Mouse (Mus musculus): Measurements from ENCODE around the gene Angptl8. TPM values are rescaled to one million over a fixed set of nuclear protein-coding genes. Genes with fewer than 3 reads are reported as not detected.
"Not testable (repeated sequence)": the region's sequence is repeated elsewhere in the genome, so short reads cannot be mapped to it uniquely, and the experiment has no call there.

Gene Angptl8
- polyA plus RNA-seq (2015; fragmentation: Nextera tagmentation; extraction: Ambion mirVana): 5.4 and 6.0 TPM in 2 replicates

GRCm38 (mm10) chr9:21835258-21835912, at the start of gene Angptl8:
Gene Angptl8 (plus strand): TSS chr9:21835510.
- Histone ChIP-seq H3K4me3 (ENCODE audit: low read length) (peak within 1 kb of the TSS; percentile 11), H3K27me3 (ENCODE audit: insufficient read depth, low read length) (no peaks in the 10 kb centered on the region), H3K4me2 (replicated peaks; ENCODE audit: low read depth, low read length) (peak within 1 kb of the TSS; percentile 39), H3K27ac (ENCODE audit: low read length) (peak within 1 kb of the TSS; percentile 67), H3K9me3 (ENCODE audit: low read length) (no peaks in the 10 kb centered on the region), H3K9ac (replicated peaks; ENCODE audit: low read length) (peak within 1 kb of the TSS; percentile 47; the same call in 1 of the 2 replicates), H3K36me3 (ENCODE audit: insufficient read depth, low read length) (peaks cover 54% of the 10 kb centered on the region), H3K4me1 (ENCODE audit: insufficient read depth, low read length) (peaks cover 3% of the 10 kb centered on the region; the same call in 1 of the 2 replicates)
- peak; percentile 69 for ATAC-seq (ENCODE audit: low FRiP score, low TSS enrichment)
- 58% methylated on average over 15 of the region's 15 CpGs for WGBS

DNA sequence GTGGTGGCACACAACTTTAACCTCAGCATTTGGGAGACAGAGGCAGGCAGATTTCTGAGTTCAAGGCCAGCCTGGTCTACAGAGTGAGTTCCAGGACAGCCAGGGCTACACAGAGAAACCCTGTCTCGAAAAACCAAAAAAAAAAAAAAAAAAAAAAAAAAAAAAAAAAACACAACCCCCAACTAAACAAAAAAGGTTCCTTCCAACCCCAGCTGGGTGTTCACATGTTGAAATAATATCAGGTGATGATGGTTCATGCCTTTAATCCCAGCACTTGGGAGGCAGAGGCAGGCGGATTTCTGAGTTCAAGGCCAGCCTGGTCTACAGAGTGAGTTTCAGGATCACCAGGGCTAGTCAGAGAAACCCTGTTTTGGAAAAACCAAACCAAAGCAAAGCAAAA, 49.0 kb upstream of the Angptl8 start:
- H3K4me3 ChIP-seq (ENCODE audit: low read length); ATAC-seq (ENCODE audit: low FRiP score, low TSS enrichment); H3K27ac ChIP-seq (ENCODE audit: low read length); H3K9ac ChIP-seq (replicated peaks; ENCODE audit: low read length); H3K4me2 ChIP-seq (replicated peaks; ENCODE audit: low read depth, low read length); H3K27me3 ChIP-seq (ENCODE audit: insufficient read depth, low read length); H3K9me3 ChIP-seq (ENCODE audit: low read length): not testable (repeated sequence)
- peaks cover 21% of the 10 kb centered on the region for H3K36me3 ChIP-seq (ENCODE audit: insufficient read depth, low read length)
- peaks cover 19% of the 10 kb centered on the region for H3K4me1 ChIP-seq (ENCODE audit: insufficient read depth, low read length)
- WGBS: 90% methylated on average over 1 of the region's 2 CpGs

GRCm38 (mm10) chr9:21786906-21787305, 48.4 kb upstream of the Angptl8 start:
- peaks cover 15% of the 10 kb centered on the region for H3K36me3 ChIP-seq (ENCODE audit: insufficient read depth, low read length)
- H3K9ac ChIP-seq (replicated peaks; ENCODE audit: low read length): no peak overlapping the region; the same call in 1 of the 2 replicates
- 0 out of 2 replicates have a peak overlapping the region, but pooled peaks have one; percentile 40 for H3K27ac ChIP-seq (ENCODE audit: low read length)

GRCm38 (mm10) chr9:21787654-21788053, 47.7 kb upstream of the Angptl8 start:
- Histone ChIP-seq H3K27me3 (ENCODE audit: insufficient read depth, low read length) (no peaks in the 10 kb centered on the region), H3K36me3 (ENCODE audit: insufficient read depth, low read length) (peaks cover 16% of the 10 kb centered on the region), H3K4me3 (ENCODE audit: low read length) (no peak overlapping the region), H3K27ac (ENCODE audit: low read length) (0 out of 2 replicates have a peak overlapping the region, but pooled peaks have one; percentile 40), H3K9me3 (ENCODE audit: low read length) (no peaks in the 10 kb centered on the region), H3K4me1 (ENCODE audit: insufficient read depth, low read length) (peaks cover 27% of the 10 kb centered on the region), H3K9ac (replicated peaks; ENCODE audit: low read length) (no peak overlapping the region), H3K4me2 (replicated peaks; ENCODE audit: low read depth, low read length) (no peak overlapping the region)
- no peak for ATAC-seq (ENCODE audit: low FRiP score, low TSS enrichment)
- WGBS: 58% methylated on average over 5 of the region's 5 CpGs

More at GRCm38 (mm10) chr9:21786906-21787305, 48.4 kb upstream of the Angptl8 start:
- Histone ChIP-seq H3K4me3 (ENCODE audit: low read length) (no peak overlapping the region), H3K27me3 (ENCODE audit: insufficient read depth, low read length) (no peaks in the 10 kb centered on the region), H3K4me2 (replicated peaks; ENCODE audit: low read depth, low read length) (0 out of 2 replicates have a peak overlapping the region, but pooled peaks have one; percentile 14), H3K4me1 (ENCODE audit: insufficient read depth, low read length) (peaks cover 25% of the 10 kb centered on the region), H3K9me3 (ENCODE audit: low read length) (no peaks in the 10 kb centered on the region)
- ATAC-seq (ENCODE audit: low FRiP score, low TSS enrichment): peak; percentile 60; the same call in 1 of the 2 replicates
- WGBS: 9% methylated on average over 6 of the region's 6 CpGs

DNA sequence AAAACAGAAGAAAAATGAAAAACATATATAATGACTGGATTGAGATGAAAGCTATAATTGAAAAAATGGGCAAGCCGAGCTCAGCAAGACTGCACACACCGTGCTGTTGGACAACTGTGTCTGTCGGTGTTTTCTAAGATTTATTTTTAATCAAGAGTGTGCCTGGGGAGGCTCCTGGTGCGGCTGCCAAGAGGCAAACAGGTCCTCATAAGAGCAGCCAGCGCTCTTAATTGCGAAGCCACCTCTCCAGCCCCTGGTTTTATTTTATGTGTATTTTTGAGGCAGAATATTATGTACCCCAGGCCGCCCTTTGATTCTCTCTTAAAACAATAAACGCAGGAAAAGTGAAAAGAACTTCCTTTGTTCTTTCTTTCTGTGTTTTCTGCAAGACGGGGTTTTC, 47.1 kb upstream of the Angptl8 start:
- 61% methylated on average over 9 of the region's 9 CpGs for WGBS
- no peak overlapping the region for H3K4me3 ChIP-seq (ENCODE audit: low read length)
- ATAC-seq (ENCODE audit: low FRiP score, low TSS enrichment): no peak
- peak overlapping the region; percentile 15; the same call in 1 of the 2 replicates for H3K27ac ChIP-seq (ENCODE audit: low read length)
- no peaks in the 10 kb centered on the region for H3K27me3 ChIP-seq (ENCODE audit: insufficient read depth, low read length)
- H3K9me3 ChIP-seq (ENCODE audit: low read length): no peaks in the 10 kb centered on the region
- H3K9ac ChIP-seq (replicated peaks; ENCODE audit: low read length): no peak overlapping the region
- no peak overlapping the region for H3K4me2 ChIP-seq (replicated peaks; ENCODE audit: low read depth, low read length)
- peaks cover 21% of the 10 kb centered on the region for H3K36me3 ChIP-seq (ENCODE audit: insufficient read depth, low read length)
- peaks cover 33% of the 10 kb centered on the region for H3K4me1 ChIP-seq (ENCODE audit: insufficient read depth, low read length)

DNA sequence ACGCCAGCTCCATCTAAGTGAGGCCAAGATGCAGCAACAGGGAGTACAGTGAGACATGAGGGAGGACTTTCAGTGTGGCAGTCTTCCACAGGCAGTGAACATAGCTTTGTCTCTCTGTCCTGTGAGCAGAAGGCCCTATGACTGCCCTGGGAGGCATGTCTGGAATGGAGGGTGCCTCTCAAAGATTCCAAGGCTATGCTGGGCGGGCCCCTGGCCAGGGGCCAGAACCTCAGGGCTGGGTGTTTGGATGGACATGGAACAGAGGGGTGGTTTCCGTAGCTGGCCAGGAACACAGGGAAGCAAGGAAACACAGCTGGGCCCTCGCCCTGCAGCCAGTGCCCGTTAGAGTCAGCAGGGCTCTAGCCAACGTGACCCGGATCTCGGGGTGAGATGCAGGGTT, 43.4 kb upstream of the Angptl8 start:
- Histone ChIP-seq H3K36me3 (ENCODE audit: insufficient read depth, low read length) (peaks cover 40% of the 10 kb centered on the region), H3K9me3 (ENCODE audit: low read length) (no peaks in the 10 kb centered on the region), H3K4me1 (ENCODE audit: insufficient read depth, low read length) (peaks cover 47% of the 10 kb centered on the region), H3K27me3 (ENCODE audit: insufficient read depth, low read length) (no peaks in the 10 kb centered on the region), H3K27ac (ENCODE audit: low read length) (peak overlapping the region; percentile 6; the same call in 1 of the 2 replicates), H3K4me2 (replicated peaks; ENCODE audit: low read depth, low read length) (peak overlapping the region; percentile 0; the same call in 1 of the 2 replicates), H3K4me3 (ENCODE audit: low read length) (no peak overlapping the region), H3K9ac (replicated peaks; ENCODE audit: low read length) (peak overlapping the region; percentile 25; the same call in 1 of the 2 replicates)
- no peak; the same call in 1 of the 2 replicates for ATAC-seq (ENCODE audit: low FRiP score, low TSS enrichment)
- WGBS: 78% methylated on average over 8 of the region's 8 CpGs

DNA sequence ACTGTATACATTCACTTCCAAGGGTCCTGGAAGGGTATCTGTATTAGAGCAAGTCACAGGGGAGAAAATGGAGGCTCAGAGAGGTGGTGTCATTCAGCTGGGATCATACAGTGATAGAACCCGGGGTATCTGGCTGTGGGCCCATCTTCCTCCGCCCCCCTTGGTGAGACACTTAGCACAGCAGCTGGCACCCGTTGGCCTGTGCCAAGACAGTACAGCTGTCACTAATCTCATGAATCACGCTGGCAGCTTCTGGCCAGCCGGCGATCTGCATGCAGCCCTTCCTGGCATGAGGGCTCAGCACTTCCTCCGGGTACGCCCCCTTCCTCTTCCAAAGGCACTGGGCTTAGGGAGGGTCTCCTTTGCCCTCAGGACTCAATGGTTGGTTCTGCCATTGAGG, 42.7 kb upstream of the Angptl8 start:
- ATAC-seq (ENCODE audit: low FRiP score, low TSS enrichment): peak; percentile 26
- 29% methylated on average over 8 of the region's 8 CpGs for WGBS
- no peaks in the 10 kb centered on the region for H3K27me3 ChIP-seq (ENCODE audit: insufficient read depth, low read length)
- H3K9ac ChIP-seq (replicated peaks; ENCODE audit: low read length): no peak overlapping the region
- peaks cover 40% of the 10 kb centered on the region for H3K36me3 ChIP-seq (ENCODE audit: insufficient read depth, low read length)
- peaks cover 45% of the 10 kb centered on the region for H3K4me1 ChIP-seq (ENCODE audit: insufficient read depth, low read length)
- H3K4me3 ChIP-seq (ENCODE audit: low read length): 0 out of 2 replicates have a peak overlapping the region, but pooled peaks have one; percentile 7
- H3K4me2 ChIP-seq (replicated peaks; ENCODE audit: low read depth, low read length): peak overlapping the region; percentile 29
- peak overlapping the region; percentile 41 for H3K27ac ChIP-seq (ENCODE audit: low read length)
- no peaks in the 10 kb centered on the region for H3K9me3 ChIP-seq (ENCODE audit: low read length)

DNA sequence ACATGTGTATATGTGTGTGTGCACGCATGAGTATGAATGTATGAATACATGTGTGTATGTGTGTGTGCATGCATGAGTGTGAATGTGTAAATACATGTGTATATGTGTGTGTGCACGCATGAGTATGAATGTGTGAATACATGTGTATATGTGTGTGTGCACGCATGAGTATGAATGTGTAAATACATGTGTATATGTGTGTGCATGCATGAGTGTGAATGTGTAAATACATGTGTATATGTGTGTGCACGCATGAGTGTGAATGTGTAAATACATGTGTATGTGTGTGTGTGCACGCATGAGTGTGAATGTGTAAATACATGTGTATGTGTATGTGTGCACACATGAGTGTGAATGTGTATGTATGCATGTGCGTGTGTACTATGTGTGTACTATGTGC, 41.8 kb upstream of the Angptl8 start:
- H3K9ac ChIP-seq (replicated peaks; ENCODE audit: low read length); H3K9me3 ChIP-seq (ENCODE audit: low read length); H3K27me3 ChIP-seq (ENCODE audit: insufficient read depth, low read length); H3K4me2 ChIP-seq (replicated peaks; ENCODE audit: low read depth, low read length); H3K27ac ChIP-seq (ENCODE audit: low read length); H3K4me3 ChIP-seq (ENCODE audit: low read length); ATAC-seq (ENCODE audit: low FRiP score, low TSS enrichment): not testable (repeated sequence)
- 97% methylated on average over 6 of the region's 6 CpGs for WGBS
- Histone ChIP-seq H3K36me3 (ENCODE audit: insufficient read depth, low read length) (peaks cover 39% of the 10 kb centered on the region), H3K4me1 (ENCODE audit: insufficient read depth, low read length) (peaks cover 39% of the 10 kb centered on the region)

DNA sequence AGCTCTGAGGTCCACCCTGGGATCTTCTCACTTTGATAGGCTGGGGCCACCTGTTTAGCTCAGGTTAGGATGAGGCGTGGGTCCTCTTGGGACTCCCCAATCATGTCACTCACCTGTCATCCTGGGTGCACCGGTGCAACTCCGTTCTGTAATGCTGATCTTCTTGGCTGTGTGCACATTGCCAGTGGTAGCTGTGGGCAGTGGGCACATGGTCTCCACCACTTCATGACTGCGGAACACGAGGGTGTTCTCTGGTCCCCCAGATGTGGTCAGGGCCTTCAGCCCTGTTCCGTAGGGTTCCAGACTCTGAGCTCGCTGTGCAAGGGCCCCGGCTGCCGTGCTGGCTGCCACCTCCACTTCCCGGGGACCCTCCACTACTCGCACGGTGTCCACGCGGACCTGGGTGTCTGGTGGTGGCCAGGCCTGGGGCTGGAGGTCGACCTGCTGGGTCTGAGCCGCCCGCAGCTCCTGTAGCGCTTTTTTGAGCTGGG, 40.9 kb upstream of the Angptl8 start:
- Histone ChIP-seq H3K4me2 (replicated peaks; ENCODE audit: low read depth, low read length) (no peak overlapping the region), H3K9ac (replicated peaks; ENCODE audit: low read length) (no peak overlapping the region), H3K4me3 (ENCODE audit: low read length) (no peak overlapping the region), H3K4me1 (ENCODE audit: insufficient read depth, low read length) (peaks cover 44% of the 10 kb centered on the region), H3K27me3 (ENCODE audit: insufficient read depth, low read length) (no peaks in the 10 kb centered on the region), H3K36me3 (ENCODE audit: insufficient read depth, low read length) (peaks cover 35% of the 10 kb centered on the region), H3K27ac (ENCODE audit: low read length) (no peak overlapping the region), H3K9me3 (ENCODE audit: low read length) (no peaks in the 10 kb centered on the region)
- ATAC-seq (ENCODE audit: low FRiP score, low TSS enrichment): no peak
- WGBS: 93% methylated on average over 18 of the region's 18 CpGs

DNA sequence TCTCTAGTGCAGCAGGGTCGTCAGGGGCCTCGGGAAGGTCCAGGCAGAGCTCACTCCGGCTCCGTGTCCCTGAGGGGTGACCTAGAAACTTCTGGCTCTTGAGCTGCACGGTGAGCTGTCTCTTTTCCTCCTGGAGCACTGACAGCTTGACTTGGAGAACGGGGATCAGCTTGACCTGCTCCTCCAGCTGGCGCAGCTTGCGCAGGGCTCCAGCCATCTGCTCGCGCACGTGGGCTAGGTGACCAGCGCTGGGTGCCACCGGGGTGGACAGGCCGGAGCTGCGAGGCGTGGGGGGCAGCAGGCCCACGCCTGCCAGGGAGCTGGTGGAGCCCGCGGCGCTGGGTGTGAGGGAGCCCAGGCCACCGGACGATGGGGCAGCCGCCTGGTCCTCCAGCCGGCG, 40.4 kb upstream of the Angptl8 start:
- Histone ChIP-seq H3K27me3 (ENCODE audit: insufficient read depth, low read length) (no peaks in the 10 kb centered on the region), H3K4me2 (replicated peaks; ENCODE audit: low read depth, low read length) (no peak overlapping the region), H3K9ac (replicated peaks; ENCODE audit: low read length) (no peak overlapping the region), H3K4me3 (ENCODE audit: low read length) (no peak overlapping the region), H3K4me1 (ENCODE audit: insufficient read depth, low read length) (peaks cover 44% of the 10 kb centered on the region), H3K9me3 (ENCODE audit: low read length) (no peaks in the 10 kb centered on the region), H3K27ac (ENCODE audit: low read length) (no peak overlapping the region), H3K36me3 (ENCODE audit: insufficient read depth, low read length) (peaks cover 35% of the 10 kb centered on the region)
- WGBS: 95% methylated on average over 25 of the region's 25 CpGs
- ATAC-seq (ENCODE audit: low FRiP score, low TSS enrichment): no peak

Data from kidney, embryonic 16.5 days (tissue).